Comparison of ENCODE assay signal across 24 mouse cellular contexts in the genomic region with DNA sequence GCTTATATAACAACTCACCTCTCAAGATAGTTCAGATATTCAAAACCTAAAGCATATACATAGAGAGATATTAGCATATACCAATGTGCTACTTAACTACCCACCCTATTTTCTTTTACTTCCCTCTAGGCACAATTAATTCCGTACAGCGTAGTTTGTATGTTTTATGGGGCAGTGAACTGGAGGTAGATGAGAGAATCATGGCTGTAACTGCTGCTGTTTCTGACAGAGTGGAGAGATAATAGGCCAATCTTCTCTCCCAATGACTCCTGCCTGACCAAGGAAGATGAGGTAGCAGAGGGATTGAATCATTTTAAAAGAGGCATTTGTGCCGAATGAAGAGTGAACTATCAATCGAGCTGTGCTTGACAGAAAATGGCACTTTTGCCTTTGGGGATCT.
A peak's percentile ranks its signal among the peaks of the same experiment; 100 is the strongest.
DNase-seq lines count a peak whose midpoint lies in the region; ATAC-seq and TF ChIP-seq lines count a peak whose summit lies in the region.
"Had no signal": no experiment of that assay in that cellular context is flagged by ENCODE, and none has a peak within 500 bp of the region (broad histone marks: within the 10 kb centered on the region; RNA-seq: fewer than 3 reads in every experiment).

No protein-coding gene starts in this region.

- no peak for TF ChIP-seq CTCF in midbrain, postnatal 0 days (IDR thresholded peaks at IDR 0.05)
- TF ChIP-seq CTCF in brain, embryonic 14.5 days (IDR thresholded peaks at IDR 0.05; ENCODE audit: borderline replicate concordance, extremely low read depth, insufficient read depth, insufficient read length): no peak

- ATAC-seq in midbrain, postnatal 0 days (ENCODE audit: low FRiP score): no peak
- ATAC-seq in neural tube, embryonic 13.5 days (ENCODE audit: low read depth): peak; percentile 75
- ATAC-seq: CD4-positive, CD25-positive, alpha-beta regulatory T cell, adult 4 months; forebrain, embryonic 14.5 days had no signal

- H3K9ac ChIP-seq in midbrain, postnatal 0 days (replicated peaks; ENCODE audit: low read length, poor library complexity, severe bottlenecking): no peak overlapping the region
- no peak overlapping the region for H3K9ac ChIP-seq in neural tube, embryonic 13.5 days
- H3K9ac ChIP-seq: embryonic facial prominence, embryonic 12.5 days; embryonic facial prominence, embryonic 15.5 days; forebrain, postnatal 0 days; heart, embryonic 12.5 days; heart, embryonic 15.5 days; hindbrain, embryonic 13.5 days had no signal

- peak; percentile 3 for DNase-seq in midbrain, postnatal 0 days (ENCODE audit: low spot score)
- no peak for DNase-seq in midbrain, embryonic 10.5 days (ENCODE audit: low spot score)
- DNase-seq in brain, embryonic 14.5 days (ENCODE audit: low read depth): peak; percentile 18
- DNase-seq in frontal cortex, postnatal 14 days (ENCODE audit: low spot score in 2 of 2): no peak
- no peak for DNase-seq in cerebellum, adult 18-20 months
- DNase-seq: adrenal gland, adult 2 months; adrenal gland, postnatal 25 days; cerebellum, adult 2 months; cerebellum, adult 9-11 months; cerebellum, postnatal 25 days; forebrain, postnatal 0 days; gastrocnemius, postnatal 25 days; heart, adult 18-20 months; heart, postnatal 10 days; heart, postnatal 36 days had no signal

- H3K4me2 ChIP-seq in midbrain, postnatal 0 days (ENCODE audit: low read depth, low read length, poor library complexity, severe bottlenecking): no peak overlapping the region
- H3K4me2 ChIP-seq in neural tube, embryonic 13.5 days: no peak overlapping the region
- H3K4me2 ChIP-seq: embryonic facial prominence, embryonic 12.5 days; embryonic facial prominence, embryonic 15.5 days; heart, embryonic 12.5 days; heart, embryonic 15.5 days; hindbrain, embryonic 13.5 days had no signal

- H3K4me3 ChIP-seq in midbrain, postnatal 0 days (ENCODE audit: low read depth, low read length): no peak overlapping the region
- H3K4me3 ChIP-seq in midbrain, embryonic 10.5 days: no peak overlapping the region
- no peak overlapping the region for H3K4me3 ChIP-seq in neural tube, embryonic 13.5 days
- H3K4me3 ChIP-seq: embryonic facial prominence, embryonic 12.5 days; embryonic facial prominence, embryonic 15.5 days; heart, embryonic 12.5 days; heart, embryonic 15.5 days; hindbrain, embryonic 10.5 days; hindbrain, embryonic 13.5 days had no signal

- H3K4me1 ChIP-seq in midbrain, postnatal 0 days (ENCODE audit: insufficient read depth, low read length): no peaks in the 10 kb centered on the region
- no peaks in the 10 kb centered on the region for H3K4me1 ChIP-seq in midbrain, embryonic 10.5 days
- H3K4me1 ChIP-seq in neural tube, embryonic 13.5 days (replicated peaks): no peaks in the 10 kb centered on the region
- H3K4me1 ChIP-seq: embryonic facial prominence, embryonic 12.5 days; embryonic facial prominence, embryonic 15.5 days; heart, embryonic 12.5 days; heart, embryonic 15.5 days; hindbrain, embryonic 10.5 days; hindbrain, embryonic 13.5 days had no signal

- no peaks in the 10 kb centered on the region for H3K27me3 ChIP-seq in midbrain, postnatal 0 days (ENCODE audit: insufficient read depth, low read length)
- H3K27me3 ChIP-seq in midbrain, embryonic 10.5 days (ENCODE audit: low read depth, poor library complexity, severe bottlenecking): no peaks in the 10 kb centered on the region
- no peaks in the 10 kb centered on the region for H3K27me3 ChIP-seq in neural tube, embryonic 13.5 days
- H3K27me3 ChIP-seq: embryonic facial prominence, embryonic 12.5 days; embryonic facial prominence, embryonic 15.5 days; heart, embryonic 12.5 days; heart, embryonic 15.5 days; hindbrain, embryonic 13.5 days had no signal

- H3K36me3 ChIP-seq in midbrain, postnatal 0 days (ENCODE audit: insufficient read depth, low read length): no peaks in the 10 kb centered on the region
- no peaks in the 10 kb centered on the region for H3K36me3 ChIP-seq in midbrain, embryonic 10.5 days
- H3K36me3 ChIP-seq in neural tube, embryonic 13.5 days: no peaks in the 10 kb centered on the region
- H3K36me3 ChIP-seq: embryonic facial prominence, embryonic 12.5 days; embryonic facial prominence, embryonic 15.5 days; heart, embryonic 12.5 days; heart, embryonic 15.5 days; hindbrain, embryonic 10.5 days; hindbrain, embryonic 13.5 days had no signal

- no peak for TF ChIP-seq POLR2A in brain, embryonic 14.5 days (IDR thresholded peaks at IDR 0.05; ENCODE audit: borderline replicate concordance, extremely low read depth, insufficient read depth, insufficient read length, poor library complexity, severe bottlenecking)

- H3K27ac ChIP-seq in midbrain, postnatal 0 days (ENCODE audit: low read depth, low read length): no peak overlapping the region
- H3K27ac ChIP-seq in midbrain, embryonic 10.5 days (replicated peaks): no peak overlapping the region
- 0 out of 2 replicates have a peak overlapping the region, but pooled peaks have one; percentile 23 for H3K27ac ChIP-seq in neural tube, embryonic 13.5 days (replicated peaks)
- H3K27ac ChIP-seq: embryonic facial prominence, embryonic 12.5 days; embryonic facial prominence, embryonic 15.5 days; heart, embryonic 15.5 days; hindbrain, embryonic 10.5 days; hindbrain, embryonic 13.5 days had no signal

- WGBS in midbrain, postnatal 0 days: 63% methylated on average over 4 of the region's 4 CpGs
- WGBS in midbrain, embryonic 10.5 days: 88% methylated on average over 4 of the region's 4 CpGs
- 37% methylated on average over 4 of the region's 4 CpGs for WGBS in neural tube, embryonic 13.5 days

- H3K9me3 ChIP-seq in midbrain, postnatal 0 days (ENCODE audit: low read length): no peaks in the 10 kb centered on the region
- H3K9me3 ChIP-seq in midbrain, embryonic 10.5 days (replicated peaks): no peaks in the 10 kb centered on the region
- H3K9me3 ChIP-seq in neural tube, embryonic 13.5 days: no peaks in the 10 kb centered on the region
- H3K9me3 ChIP-seq: embryonic facial prominence, embryonic 12.5 days; embryonic facial prominence, embryonic 15.5 days; heart, embryonic 12.5 days; heart, embryonic 15.5 days; hindbrain, embryonic 10.5 days; hindbrain, embryonic 13.5 days had no signal

Comparison
In these comparisons a context has a peak if more than half of its experiments do, and no peak if none do; other contexts are left out.
1. DNase-seq: peak in midbrain, postnatal 0 days (single experiment) and brain, embryonic 14.5 days (single experiment); none in midbrain, embryonic 10.5 days (single experiment), frontal cortex, postnatal 14 days (0 of 2) and cerebellum, adult 18-20 months (0 of 2).